Mouse (Mus musculus) heart, postnatal 14 days (tissue): Measurements from ENCODE around the gene Pdhx. TPM values are rescaled to one million over a fixed set of nuclear protein-coding genes. Genes with fewer than 3 reads are reported as not detected.

Experiments
- DNase-seq, 2 experiments: peaks; one replicate each; pipeline ENCODE4 v3.0.0; 2021 to 2022
- intact Hi-C: fragments of 180-260 bp; cut with DNase I; formaldehyde crosslinking; loops from one replicate; pipeline ENCODE4 v1.15.1; 2025
- total RNA-seq, 2 experiments: library from RNA; stranded (reverse); gene quantifications; 2 replicates each; pipeline ENCODE4 v1.2.3; 2021

Gene Pdhx
- total RNA-seq, 2 experiments from 2014 or later, result 140 to 173 TPM

GRCm38 (mm10) chr2:103066683-103067551 lies 6.4 kb downstream of the Pdhx start:
- DNase-seq, result no peak
- intact Hi-C loops, result no loop called here

GRCm38 (mm10) chr2:103062865-103063264 lies 10.4 kb downstream of the Pdhx start:
- intact Hi-C loops, result loop anchor here (2.0 to 5.0 kb wide), 4 partner anchors 41 to 381 kb away; no protein-coding TSS in a partner anchor
- peak; percentile 30 to 60 for DNase-seq

GRCm38 (mm10) chr2:103058266-103058665 lies 15.0 kb downstream of the Pdhx start:
- intact Hi-C loops, result no loop called here
- no peak for DNase-seq

GRCm38 (mm10) chr2:103055820-103056219 lies 17.5 kb downstream of the Pdhx start:
- no peak for DNase-seq
- intact Hi-C loops, result no loop called here

- intact Hi-C loops, result no loop called here
- no peak for DNase-seq
Measured at GRCm38 (mm10) chr2:103051937-103052893, 21.1 kb downstream of the Pdhx start.

GRCm38 (mm10) chr2:103045286-103045685 lies 28.0 kb downstream of the Pdhx start:
- intact Hi-C loops, result no loop called here
- no peak for DNase-seq

- no peak for DNase-seq
- intact Hi-C loops, result no loop called here
Measured at GRCm38 (mm10) chr2:103040896-103041295, 32.4 kb downstream of the Pdhx start.

- DNase-seq, result no peak
- intact Hi-C loops, result no loop called here
Measured at GRCm38 (mm10) chr2:103037831-103038230, 35.5 kb downstream of the Pdhx start.

GRCm38 (mm10) chr2:103022728-103023127 lies 50.6 kb downstream of the Pdhx start:
- no peak for DNase-seq
- intact Hi-C loops, result loop anchor here (5.0 kb wide), 1 partner anchor 40 kb away; no protein-coding TSS in a partner anchor

- no peak for DNase-seq
- intact Hi-C loops, result loop anchor here (5.0 kb wide), 1 partner anchor 42 kb away; no protein-coding TSS in a partner anchor
Measured at GRCm38 (mm10) chr2:103020191-103020987, 52.9 kb downstream of the Pdhx start.

GRCm38 (mm10) chr2:103018817-103019494 lies 54.4 kb downstream of the Pdhx start:
- intact Hi-C loops, result loop anchor here (2.0 to 5.0 kb wide), 4 partner anchors 214 to 427 kb away; no protein-coding TSS in a partner anchor
- DNase-seq, result peak in 1 of 2 experiments; percentile 13

- DNase-seq, result no peak
- intact Hi-C loops, result loop anchor here (5.0 kb wide), 1 partner anchor 425 kb away; no protein-coding TSS in a partner anchor
Measured at GRCm38 (mm10) chr2:103017391-103017824, 55.9 kb downstream of the Pdhx start.

- intact Hi-C loops, result loop anchor here (5.0 kb wide), 1 partner anchor 424 kb away; no protein-coding TSS in a partner anchor
Measured at GRCm38 (mm10) chr2:103016089-103016488, 57.2 kb downstream of the Pdhx start.

GRCm38 (mm10) chr2:103012782-103013575 lies 60.3 kb downstream of the Pdhx start:
- intact Hi-C loops, result no loop called here
- no peak for DNase-seq

More at GRCm38 (mm10) chr2:103016089-103016488, 57.2 kb downstream of the Pdhx start:
- no peak for DNase-seq

- no peak for DNase-seq
- intact Hi-C loops, result no loop called here
Measured at GRCm38 (mm10) chr2:103008221-103008620, 65.1 kb downstream of the Pdhx start.

- intact Hi-C loops, result no loop called here
- DNase-seq, result no peak
Measured at GRCm38 (mm10) chr2:103004599-103004998, 68.7 kb downstream of the Pdhx start.

- no peak for DNase-seq
- intact Hi-C loops, result no loop called here
Measured at GRCm38 (mm10) chr2:102999153-102999575, 74.1 kb downstream of the Pdhx start.

GRCm38 (mm10) chr2:102998356-102998755 lies 75.0 kb downstream of the Pdhx start:
- intact Hi-C loops, result no loop called here
- DNase-seq, result no peak
